Mouse (Mus musculus) lung, embryonic 15.5 days (tissue): ENCODE results near the gene Mfsd13b. TPM values are rescaled to one million over a fixed set of nuclear protein-coding genes. Genes with fewer than 3 reads are reported as not detected.
"Not testable (repeated sequence)": the region's sequence is repeated elsewhere in the genome, so short reads cannot be mapped to it uniquely, and the experiment has no call there.

Source experiments
- ATAC-seq: fragments of 200-750 bp; cut with Nextera tagmentation; 2 replicates; pipeline ENCODE4 v1.8.0; 2017; ENCODE audit warnings: moderate number of reproducible peaks, borderline replicate concordance; ENCODE audit not compliant: low FRiP score, low TSS enrichment; ENCODE audit errors: extremely low read depth
- H3K27ac ChIP-seq: fragments of 300-500 bp; sonication (generic); 2 replicates; pipeline ENCODE4 v1.5.1; 2015; ENCODE audit warnings: moderate library complexity, mild to moderate bottlenecking, inconsistent platforms
- H3K27me3 ChIP-seq: fragments of 300-500 bp; sonication (generic); 2 replicates; pipeline ENCODE4 v1.6.1; 2015; ENCODE audit warnings: inconsistent platforms
- H3K36me3 ChIP-seq: fragments of 300-500 bp; sonication (generic); 2 replicates; pipeline ENCODE4 v1.6.1; 2015; ENCODE audit warnings: inconsistent platforms
- H3K4me1 ChIP-seq: fragments of 300-500 bp; sonication (generic); 2 replicates; pipeline ENCODE4 v1.6.1; 2015; ENCODE audit warnings: inconsistent platforms
- H3K4me2 ChIP-seq: fragments of 300-500 bp; sonication (generic); 2 replicates; pipeline ENCODE4 v1.6.1; 2015; ENCODE audit warnings: inconsistent platforms, mild to moderate bottlenecking, moderate library complexity
- H3K4me3 ChIP-seq: fragments of 300-500 bp; sonication (generic); 2 replicates; pipeline ENCODE4 v1.5.1; 2015; ENCODE audit warnings: mild to moderate bottlenecking, inconsistent platforms
- H3K9ac ChIP-seq: fragments of 300-500 bp; sonication (generic); 2 replicates; pipeline ENCODE4 v1.6.1; 2015; ENCODE audit warnings: inconsistent platforms
- H3K9me3 ChIP-seq: fragments of 300-500 bp; sonication (generic); 2 replicates; pipeline ENCODE4 v1.6.1; 2016; ENCODE audit warnings: inconsistent platforms
- WGBS: fragments of 180-500 bp; shearing (Covaris S2); methylation state at CpG from one replicate; pipeline ENCODE4 v1.1.7; 2015; 5-methylcytosine and 5-hydroxymethylcytosine counted together
- polyA plus RNA-seq: library from polyadenylated mRNA; unstranded; fragments of >200 nt; fragmentation: Nextera tagmentation; extraction: Ambion mirVana; gene quantifications from 2 replicates; pipeline ENCODE4 v1.2.1, GENCODE M21; 2015

Mfsd13b gene
- polyA plus RNA-seq, 1 experiment from 2014 or later: 0.36 TPM

DNA sequence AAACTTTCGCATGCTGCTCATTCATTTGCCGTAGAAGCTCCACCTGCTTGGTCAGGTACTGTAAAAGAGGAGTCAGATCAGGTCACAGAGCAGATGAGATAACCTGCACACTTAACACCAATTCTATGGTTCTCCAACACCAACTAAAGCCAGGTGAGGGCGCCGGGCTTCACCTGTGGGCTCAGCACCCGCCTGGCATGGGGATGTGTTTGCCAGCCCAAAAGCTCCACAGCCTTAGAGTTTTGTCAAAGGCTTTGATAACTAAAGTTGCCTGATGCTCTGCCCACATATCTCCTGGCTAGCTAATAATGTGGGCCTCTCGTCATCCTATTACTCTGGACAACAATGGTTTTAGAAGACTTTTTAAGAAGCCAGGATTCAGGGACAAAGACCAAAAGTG, 21.7 kb upstream of the Mfsd13b start:
- H3K4me3 ChIP-seq: no peak overlapping the region
- H3K4me2 ChIP-seq: no peak overlapping the region
- ATAC-seq: no peak
- no peak overlapping the region for H3K27ac ChIP-seq
- H3K4me1 ChIP-seq: no peaks in the 10 kb centered on the region
- H3K9me3 ChIP-seq: no peaks in the 10 kb centered on the region
- peaks cover 36% of the 10 kb centered on the region for H3K36me3 ChIP-seq
- no peaks in the 10 kb centered on the region for H3K27me3 ChIP-seq
- WGBS: 83% methylated on average over 6 of the region's 6 CpGs
- H3K9ac ChIP-seq: no peak overlapping the region

DNA sequence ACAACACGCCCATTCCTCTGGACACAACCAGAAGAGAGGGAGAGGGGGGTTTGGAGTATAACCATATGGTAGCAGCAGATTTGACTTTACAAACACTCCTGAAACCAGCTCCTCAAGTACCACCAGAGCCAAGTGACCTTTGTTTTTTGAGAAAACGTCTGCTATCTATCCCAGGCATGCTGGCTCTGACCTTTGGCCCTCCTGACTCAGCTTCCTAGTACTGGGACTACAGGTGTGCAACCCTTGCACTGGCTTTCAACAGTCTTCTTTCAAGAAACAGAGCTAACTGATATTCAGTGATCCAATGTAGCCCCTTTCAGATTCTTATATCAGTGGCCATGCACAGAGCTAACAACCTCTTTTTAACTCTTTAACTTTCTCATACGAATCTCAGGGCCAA, 20.4 kb upstream of the Mfsd13b start:
- no peaks in the 10 kb centered on the region for H3K27me3 ChIP-seq
- no peak overlapping the region for H3K27ac ChIP-seq
- no peaks in the 10 kb centered on the region for H3K4me1 ChIP-seq
- WGBS: 53% methylated on average over 3 of the region's 3 CpGs
- no peak for ATAC-seq
- H3K9me3 ChIP-seq: no peaks in the 10 kb centered on the region
- no peak overlapping the region for H3K4me3 ChIP-seq
- H3K4me2 ChIP-seq: no peak overlapping the region
- peaks cover 29% of the 10 kb centered on the region for H3K36me3 ChIP-seq
- H3K9ac ChIP-seq: no peak overlapping the region

DNA sequence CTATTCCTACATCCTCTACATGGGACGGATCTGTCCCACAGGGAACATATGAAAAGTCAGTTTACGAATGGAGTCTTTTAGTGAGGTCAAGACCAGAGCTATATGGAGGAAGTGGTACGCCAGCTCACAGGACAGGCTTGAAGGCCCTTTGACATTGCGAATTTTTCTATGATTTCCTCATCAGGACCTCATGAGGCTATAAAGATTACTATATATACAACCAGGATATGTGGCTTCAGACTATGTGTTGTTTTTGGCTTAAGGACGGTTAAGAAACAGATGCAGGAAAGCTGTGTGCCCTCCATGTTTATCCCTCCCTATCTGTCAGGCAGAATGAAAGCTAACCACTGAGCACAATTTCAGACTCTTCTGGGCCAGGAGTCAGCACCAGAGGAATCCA, 19.2 kb upstream of the Mfsd13b start:
- no peaks in the 10 kb centered on the region for H3K9me3 ChIP-seq
- no peak overlapping the region for H3K4me3 ChIP-seq
- 72% methylated on average over 5 of the region's 5 CpGs for WGBS
- H3K4me2 ChIP-seq: no peak overlapping the region
- no peak overlapping the region for H3K27ac ChIP-seq
- H3K4me1 ChIP-seq: no peaks in the 10 kb centered on the region
- H3K36me3 ChIP-seq: peaks cover 17% of the 10 kb centered on the region
- no peaks in the 10 kb centered on the region for H3K27me3 ChIP-seq
- ATAC-seq: no peak
- H3K9ac ChIP-seq: no peak overlapping the region

DNA sequence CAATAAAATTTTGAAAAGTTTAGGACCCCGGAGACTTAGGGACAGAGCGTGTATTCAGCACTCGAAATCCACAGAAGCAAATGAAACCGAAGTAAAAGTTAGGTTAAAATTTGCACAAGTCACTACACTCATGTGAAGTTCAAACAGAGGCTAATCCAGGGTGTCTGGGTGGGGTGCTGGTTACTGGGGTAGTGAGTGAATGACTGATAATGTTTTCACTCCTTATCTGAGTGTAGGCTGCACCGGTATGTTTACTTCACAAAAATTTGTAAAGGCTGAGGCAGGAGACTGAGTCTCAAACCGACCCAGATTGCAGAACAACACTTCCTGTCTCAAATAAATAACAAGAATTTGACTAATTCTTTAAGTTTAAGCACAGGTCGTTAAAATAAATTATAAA, 13.1 kb upstream of the Mfsd13b start:
- H3K36me3 ChIP-seq: no peaks in the 10 kb centered on the region
- no peaks in the 10 kb centered on the region for H3K9me3 ChIP-seq
- peak; percentile 67; the same call in 1 of the 2 replicates for ATAC-seq
- H3K27ac ChIP-seq: no peak overlapping the region
- no peak overlapping the region for H3K9ac ChIP-seq
- no peak overlapping the region for H3K4me3 ChIP-seq
- 51% methylated on average over 7 of the region's 7 CpGs for WGBS
- H3K4me2 ChIP-seq: no peak overlapping the region
- no peaks in the 10 kb centered on the region for H3K27me3 ChIP-seq
- peaks cover 9% of the 10 kb centered on the region for H3K4me1 ChIP-seq

DNA sequence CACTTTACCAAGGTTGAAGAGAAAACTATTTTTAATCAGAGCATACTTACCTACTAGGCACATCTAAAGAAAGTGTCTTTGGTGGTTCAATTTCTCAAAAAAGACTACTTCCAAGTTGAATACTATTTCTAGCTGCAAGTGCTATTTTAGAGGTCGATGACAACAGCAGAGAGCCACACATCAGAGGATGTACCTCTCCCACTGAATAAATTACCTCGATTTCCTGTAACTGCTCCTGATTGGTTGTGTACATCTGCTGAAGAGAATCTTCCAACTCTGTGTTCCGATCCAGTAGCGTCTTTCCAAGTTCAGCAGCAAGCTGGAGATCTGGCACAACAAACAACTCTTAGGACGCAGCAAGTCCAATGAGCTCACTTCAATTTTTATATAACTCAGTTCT, 12.2 kb upstream of the Mfsd13b start:
- 64% methylated on average over 5 of the region's 5 CpGs for WGBS
- Histone ChIP-seq H3K36me3 (no peaks in the 10 kb centered on the region), H3K4me3 (no peak overlapping the region), H3K27ac (no peak overlapping the region), H3K4me1 (peaks cover 15% of the 10 kb centered on the region), H3K9ac (no peak overlapping the region), H3K27me3 (no peaks in the 10 kb centered on the region), H3K9me3 (no peaks in the 10 kb centered on the region), H3K4me2 (no peak overlapping the region)
- no peak for ATAC-seq

DNA sequence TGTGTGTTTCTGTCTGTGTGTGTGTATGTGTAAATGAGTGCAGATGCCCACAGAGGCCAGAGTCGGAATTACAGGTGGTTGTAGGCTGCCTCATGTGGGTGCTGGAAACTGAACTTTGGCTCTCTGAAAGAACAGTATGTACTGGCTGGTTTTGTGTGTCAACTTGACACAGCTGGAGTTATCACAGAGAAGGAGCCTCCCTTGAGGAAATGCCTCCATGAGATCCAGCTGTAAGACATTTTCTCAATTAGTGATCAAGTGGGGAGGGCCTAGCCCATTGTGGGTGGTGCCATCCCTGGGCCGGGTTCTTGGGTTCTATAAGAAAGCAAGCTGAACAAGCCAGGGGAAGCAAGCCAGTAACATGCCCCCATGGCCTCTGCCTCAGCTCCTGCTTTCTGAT, 9.8 kb upstream of the Mfsd13b start:
- H3K4me1 ChIP-seq: peaks cover 27% of the 10 kb centered on the region
- ATAC-seq: not testable (repeated sequence)
- 73% methylated on average over 2 of the region's 2 CpGs for WGBS

DNA sequence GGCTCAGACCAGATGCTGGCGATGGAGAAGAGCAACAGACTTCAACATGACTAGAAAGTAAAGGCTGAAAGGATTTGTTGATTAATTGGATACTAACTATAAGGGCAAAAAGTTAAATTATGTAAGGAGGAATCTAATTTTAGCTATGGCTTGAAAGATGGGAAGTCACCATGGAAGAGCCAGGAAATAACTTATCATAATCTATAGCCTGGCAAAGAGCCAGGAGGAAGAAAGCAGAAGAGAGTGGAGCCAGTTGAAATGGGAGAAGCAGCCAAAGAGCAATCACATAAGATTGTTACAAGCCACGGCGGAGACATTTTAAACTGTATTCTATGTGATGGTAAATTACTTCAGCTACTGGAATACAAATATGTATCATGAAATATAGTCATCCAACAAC, 8.3 kb upstream of the Mfsd13b start:
- 33% methylated on average over 3 of the region's 3 CpGs for WGBS
- H3K4me3 ChIP-seq: no peak overlapping the region
- H3K4me2 ChIP-seq: peak overlapping the region; percentile 23; the same call in 1 of the 2 replicates
- H3K9ac ChIP-seq: no peak overlapping the region
- H3K9me3 ChIP-seq: no peaks in the 10 kb centered on the region
- 0 out of 2 replicates have a peak overlapping the region, but pooled peaks have one; percentile 3 for H3K27ac ChIP-seq
- no peaks in the 10 kb centered on the region for H3K36me3 ChIP-seq
- no peaks in the 10 kb centered on the region for H3K27me3 ChIP-seq
- peaks cover 27% of the 10 kb centered on the region for H3K4me1 ChIP-seq
- ATAC-seq: peak; percentile 37; the same call in 1 of the 2 replicates

More for the DNA sequence above, 9.8 kb upstream of the Mfsd13b start:
- not testable (repeated sequence) for H3K9me3 ChIP-seq, H3K27me3 ChIP-seq, H3K4me3 ChIP-seq, H3K4me2 ChIP-seq, H3K9ac ChIP-seq, H3K27ac ChIP-seq, H3K36me3 ChIP-seq

DNA sequence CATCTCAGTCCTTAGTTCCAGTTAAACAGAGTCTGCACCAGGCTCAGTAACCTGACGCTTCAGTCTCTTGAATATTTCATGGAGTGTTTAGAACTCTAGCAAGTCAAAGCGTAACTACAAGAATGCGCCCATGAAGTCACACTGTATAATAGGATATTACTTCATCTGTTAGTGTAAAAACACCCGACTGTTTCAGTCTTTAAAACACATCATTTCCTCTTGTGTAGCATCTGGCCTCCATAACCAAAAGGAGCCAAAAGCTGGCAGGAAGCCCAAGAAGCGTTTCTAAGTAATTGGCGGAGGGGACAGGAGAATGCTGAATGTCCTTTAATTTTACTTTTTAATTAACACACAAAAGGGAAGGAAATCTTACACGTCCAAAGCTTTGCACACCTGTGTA, 5.2 kb upstream of the Mfsd13b start:
- H3K9me3 ChIP-seq: no peaks in the 10 kb centered on the region
- no peak overlapping the region for H3K9ac ChIP-seq
- ATAC-seq: peak; percentile 64; the same call in 1 of the 2 replicates
- WGBS: 34% methylated on average over 7 of the region's 7 CpGs
- H3K27ac ChIP-seq: peak overlapping the region; percentile 41; the same call in 1 of the 2 replicates
- peaks cover 30% of the 10 kb centered on the region for H3K4me1 ChIP-seq
- H3K4me2 ChIP-seq: peak overlapping the region; percentile 21; the same call in 1 of the 2 replicates
- H3K36me3 ChIP-seq: no peaks in the 10 kb centered on the region
- H3K4me3 ChIP-seq: no peak overlapping the region
- H3K27me3 ChIP-seq: no peaks in the 10 kb centered on the region

DNA sequence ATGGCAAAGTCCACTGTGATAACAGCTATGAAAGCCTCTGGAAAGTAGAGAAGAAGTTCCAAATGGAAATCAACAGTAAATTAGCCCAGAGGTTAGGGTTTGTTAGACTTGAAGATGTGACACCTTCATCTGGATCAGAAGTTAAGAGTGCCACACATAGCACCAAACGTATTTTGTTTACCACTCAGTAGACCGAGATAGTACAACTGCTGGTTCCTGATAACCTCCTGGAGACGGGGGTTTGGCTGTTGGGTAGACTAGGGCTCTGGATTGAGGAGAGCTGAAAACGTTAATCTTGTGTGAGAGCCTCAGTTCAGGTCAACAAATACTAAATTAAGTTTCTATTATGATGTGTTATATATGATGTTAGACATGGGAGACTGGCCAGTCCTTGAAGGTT, 2.3 kb upstream of the Mfsd13b start:
- Histone ChIP-seq H3K4me1 (peaks cover 22% of the 10 kb centered on the region), H3K36me3 (no peaks in the 10 kb centered on the region), H3K27ac (no peak overlapping the region), H3K9me3 (no peaks in the 10 kb centered on the region), H3K9ac (no peak overlapping the region), H3K4me2 (no peak overlapping the region), H3K4me3 (no peak overlapping the region), H3K27me3 (peaks cover 6% of the 10 kb centered on the region; the same call in 1 of the 2 replicates)
- WGBS: 60% methylated on average over 4 of the region's 4 CpGs
- no peak for ATAC-seq

DNA sequence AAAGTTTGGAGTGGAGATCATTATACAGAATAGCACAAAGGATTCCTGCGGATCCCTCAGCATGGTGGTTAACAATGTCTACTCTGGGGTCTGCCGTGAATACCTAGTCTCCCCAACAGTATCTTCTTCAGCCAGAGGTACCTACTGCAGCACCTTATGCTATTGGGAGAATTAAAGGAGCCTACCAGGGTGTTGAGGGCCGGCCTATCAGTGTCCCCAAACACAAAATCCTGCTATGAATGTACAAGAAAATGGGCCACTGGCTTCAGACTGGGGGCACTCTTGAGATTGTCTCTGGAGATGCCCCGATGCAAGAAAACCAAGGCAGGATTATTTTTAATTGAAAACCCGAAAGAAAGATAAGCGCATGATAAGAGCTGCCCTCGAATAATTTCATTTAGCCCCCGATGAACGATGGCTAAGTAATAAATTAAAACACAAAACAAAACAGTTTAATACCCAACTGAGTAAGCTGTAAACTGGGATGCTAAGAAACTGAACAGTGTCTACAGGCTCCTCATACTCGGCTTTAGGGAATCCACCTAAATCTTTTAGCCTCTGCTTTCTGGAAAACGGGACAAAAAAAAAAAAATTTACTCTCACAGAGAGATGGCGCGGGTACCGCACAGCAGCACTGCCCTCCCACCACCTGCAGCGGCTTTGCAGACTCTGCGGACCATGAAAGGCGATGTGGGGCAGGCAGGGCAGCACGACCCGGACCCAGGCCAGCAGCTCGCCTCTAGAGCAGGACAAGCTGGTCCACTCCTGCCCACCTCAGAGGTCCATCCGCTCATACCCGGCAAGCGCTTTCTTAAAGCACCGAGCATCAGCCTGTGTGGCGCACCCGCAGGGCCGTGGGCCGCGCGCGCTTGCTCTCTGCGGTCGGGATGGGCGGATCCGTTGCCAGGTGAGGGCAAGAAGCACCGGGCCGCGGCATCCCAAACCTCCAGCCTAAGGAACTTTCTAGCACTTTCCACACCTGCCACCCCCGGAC, 1.1 kb upstream of the Mfsd13b start:
- peak overlapping the region; percentile 68 for H3K9ac ChIP-seq
- peaks cover 6% of the 10 kb centered on the region; the same call in 1 of the 2 replicates for H3K27me3 ChIP-seq
- peak overlapping the region; percentile 81 for H3K4me3 ChIP-seq
- H3K27ac ChIP-seq: peak overlapping the region; percentile 51; the same call in 1 of the 2 replicates
- H3K4me2 ChIP-seq: peak overlapping the region; percentile 93
- peak; percentile 49 for ATAC-seq
- WGBS: 6% methylated on average over 39 of the region's 39 CpGs
- H3K36me3 ChIP-seq: no peaks in the 10 kb centered on the region
- peaks cover 17% of the 10 kb centered on the region for H3K4me1 ChIP-seq
- H3K9me3 ChIP-seq: no peaks in the 10 kb centered on the region

DNA sequence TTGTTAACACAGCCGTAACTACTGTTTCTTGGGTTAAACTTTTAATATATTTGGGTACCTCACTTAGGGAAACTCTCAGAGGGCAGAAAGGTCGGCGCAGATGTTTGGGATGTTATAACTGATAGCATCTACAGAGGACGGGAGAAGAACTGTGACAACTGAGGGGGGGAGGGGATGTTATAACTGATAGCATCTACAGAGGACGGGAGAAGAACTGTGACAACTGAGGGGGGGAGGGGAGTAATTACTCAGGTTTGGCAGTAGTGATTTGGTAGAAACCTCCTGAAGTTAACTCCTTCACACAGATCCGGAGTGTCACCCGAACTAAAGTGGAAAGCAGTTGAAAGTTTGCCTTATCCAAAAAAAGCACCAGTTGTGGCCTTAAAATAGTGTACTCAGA, 659 bp downstream of the Mfsd13b start:
- peak overlapping the region; percentile 81 for H3K4me3 ChIP-seq
- H3K9me3 ChIP-seq: no peaks in the 10 kb centered on the region
- ATAC-seq: no peak
- peak overlapping the region; percentile 93 for H3K4me2 ChIP-seq
- H3K9ac ChIP-seq: peak overlapping the region; percentile 63
- H3K27ac ChIP-seq: peak overlapping the region; percentile 52; the same call in 1 of the 2 replicates
- WGBS: 5% methylated on average over 7 of the region's 7 CpGs
- no peaks in the 10 kb centered on the region for H3K36me3 ChIP-seq
- H3K4me1 ChIP-seq: peaks cover 11% of the 10 kb centered on the region; the same call in 1 of the 2 replicates
- H3K27me3 ChIP-seq: peaks cover 6% of the 10 kb centered on the region; the same call in 1 of the 2 replicates

DNA sequence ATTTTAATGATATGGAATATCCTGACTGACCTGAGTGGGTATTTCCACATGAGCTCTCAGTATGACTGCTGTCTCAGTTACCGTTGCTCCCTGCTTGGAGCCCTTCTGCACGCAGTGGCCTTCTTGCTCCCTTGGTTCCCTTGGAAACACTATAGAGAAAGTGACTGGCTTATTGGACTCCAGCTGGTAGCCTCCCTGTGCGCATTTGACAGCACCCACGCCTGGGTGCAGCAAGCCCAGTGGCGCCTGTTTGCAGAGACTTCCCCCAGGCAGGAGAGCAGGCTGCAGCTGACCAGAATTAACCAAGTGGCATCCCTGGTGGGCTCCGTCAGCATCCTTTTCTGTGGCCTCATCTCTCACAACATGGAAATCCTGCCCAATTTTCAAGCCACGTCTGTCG, 8.9 kb downstream of the Mfsd13b start:
- no peak overlapping the region for H3K9ac ChIP-seq
- no peaks in the 10 kb centered on the region for H3K4me1 ChIP-seq
- no peaks in the 10 kb centered on the region for H3K27me3 ChIP-seq
- H3K27ac ChIP-seq: no peak overlapping the region
- WGBS: 72% methylated on average over 8 of the region's 8 CpGs
- H3K4me3 ChIP-seq: no peak overlapping the region
- ATAC-seq: no peak
- no peaks in the 10 kb centered on the region for H3K9me3 ChIP-seq
- H3K4me2 ChIP-seq: no peak overlapping the region
- H3K36me3 ChIP-seq: no peaks in the 10 kb centered on the region
